10 mouse cellular contexts compared by ENCODE assay signal in the genomic region with DNA sequence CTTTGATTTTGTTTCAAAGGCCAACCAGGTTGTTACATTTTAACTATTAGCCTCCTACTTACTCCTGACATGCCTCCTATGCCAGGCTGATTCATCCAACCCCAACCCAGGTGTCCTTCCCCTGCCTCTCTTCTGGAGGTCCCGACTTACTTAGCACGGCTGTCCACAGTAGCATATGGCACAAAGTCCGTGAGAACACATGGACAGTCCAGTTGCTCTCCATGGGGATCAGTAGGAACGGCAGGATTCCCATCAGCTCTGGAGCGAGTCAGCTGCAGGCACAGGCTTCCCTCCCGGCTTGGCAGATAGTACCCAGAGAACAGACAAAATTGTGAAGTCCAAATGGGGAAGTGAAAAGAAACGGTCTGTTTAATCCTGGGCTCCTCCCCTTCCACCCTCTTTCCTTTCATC. TPM values are rescaled to one million over a fixed set of nuclear protein-coding genes. Genes with fewer than 3 reads are reported as not detected.
A peak's percentile ranks its signal among the peaks of the same experiment; 100 is the strongest.
DNase-seq lines count a peak whose midpoint lies in the region; ATAC-seq and TF ChIP-seq lines count a peak whose summit lies in the region.
"Had no signal": no experiment of that assay in that cellular context is flagged by ENCODE, and none has a peak within 500 bp of the region (broad histone marks: within the 10 kb centered on the region; RNA-seq: fewer than 3 reads in every experiment).

No protein-coding gene starts in this region.

- no peaks in the 10 kb centered on the region for H3K9me3 ChIP-seq in kidney, postnatal 0 days (replicated peaks; ENCODE audit: low read length)
- H3K9me3 ChIP-seq in midbrain, embryonic 16.5 days (replicated peaks; ENCODE audit: control insufficient read depth, low read length, poor library complexity, severe bottlenecking): no peaks in the 10 kb centered on the region

- peak; percentile 6 for DNase-seq in cerebellum, adult 11-12 months
- no peak for DNase-seq in cerebellum, postnatal 4 days (ENCODE audit: low spot score in 2 of 2)
- DNase-seq in right cerebral cortex, postnatal 14 days: peak; percentile 18
- no peak for DNase-seq in right cerebral cortex, adult 2 months (ENCODE audit: low spot score in 2 of 2)
- peak; percentile 17 for DNase-seq in kidney, postnatal 0 days (ENCODE audit: low spot score)
- no peak for DNase-seq in embryo, embryonic 11 days
- DNase-seq: right cerebral cortex, postnatal 25 days had no signal

- no peak overlapping the region for H3K9ac ChIP-seq in kidney, postnatal 0 days (ENCODE audit: low read depth, low read length)
- H3K9ac ChIP-seq in midbrain, embryonic 16.5 days (ENCODE audit: low read depth, low read length): no peak overlapping the region

- H3K4me2 ChIP-seq in kidney, postnatal 0 days (ENCODE audit: low read length): peak overlapping the region; percentile 18; the same call in 1 of the 2 replicates
- no peak overlapping the region for H3K4me2 ChIP-seq in midbrain, embryonic 16.5 days (ENCODE audit: low read length)

- no peak overlapping the region for H3K4me3 ChIP-seq in kidney, postnatal 0 days (replicated peaks; ENCODE audit: low read depth, low read length)
- peak overlapping the region; percentile 52 for H3K4me3 ChIP-seq in small intestine, adult 2 months (ENCODE audit: low read depth, low read length)
- H3K4me3 ChIP-seq in midbrain, embryonic 16.5 days (ENCODE audit: low read depth, low read length): no peak overlapping the region

- H3K36me3 ChIP-seq in kidney, postnatal 0 days (ENCODE audit: insufficient read depth, low read length): no peaks in the 10 kb centered on the region
- no peaks in the 10 kb centered on the region for H3K36me3 ChIP-seq in small intestine, adult 2 months (ENCODE audit: control insufficient read depth, insufficient read depth, low read length)
- no peaks in the 10 kb centered on the region for H3K36me3 ChIP-seq in midbrain, embryonic 16.5 days (ENCODE audit: control insufficient read depth, insufficient read depth, low read length)

- no peak for TF ChIP-seq POLR2A in small intestine, adult 2 months (IDR thresholded peaks at IDR 0.05; ENCODE audit: low read depth, low read length)

- H3K27ac ChIP-seq in kidney, postnatal 0 days: peak overlapping the region; percentile 47; the same call in 1 of the 2 replicates
- peak overlapping the region; percentile 26 for H3K27ac ChIP-seq in small intestine, adult 2 months (ENCODE audit: insufficient read depth, low read depth, low read length)
- no peak overlapping the region for H3K27ac ChIP-seq in midbrain, embryonic 16.5 days (ENCODE audit: low read length)

- WGBS in kidney, postnatal 0 days: 41% methylated on average over 7 of the region's 7 CpGs
- WGBS in small intestine, adult 2 months: 37% methylated on average over 7 of the region's 7 CpGs
- WGBS in midbrain, embryonic 16.5 days: 67% methylated on average over 7 of the region's 7 CpGs

- no peaks in the 10 kb centered on the region; the same call in 1 of the 2 replicates for H3K4me1 ChIP-seq in kidney, postnatal 0 days (replicated peaks; ENCODE audit: insufficient read depth, low read length)
- H3K4me1 ChIP-seq in small intestine, adult 2 months (ENCODE audit: control insufficient read depth, insufficient read depth, insufficient read length, low read length): peaks cover 7% of the 10 kb centered on the region; the same call in 1 of the 2 replicates
- no peaks in the 10 kb centered on the region for H3K4me1 ChIP-seq in midbrain, embryonic 16.5 days (ENCODE audit: control insufficient read depth, insufficient read depth, low read length)

- peak; percentile 90 for ATAC-seq in kidney, postnatal 0 days (replicated peaks; ENCODE audit: low FRiP score, low read depth)
- no peak for ATAC-seq in midbrain, embryonic 16.5 days

- no peak for TF ChIP-seq CTCF in kidney, postnatal 0 days (IDR thresholded peaks at IDR 0.05; ENCODE audit: low read depth)
- TF ChIP-seq CTCF in small intestine, adult 2 months (IDR thresholded peaks at IDR 0.05; ENCODE audit: extremely low read depth, insufficient read length, insufficient replicate concordance, low read depth, low read length): no peak

- H3K27me3 ChIP-seq in kidney, postnatal 0 days (ENCODE audit: insufficient read depth, low read length): no peaks in the 10 kb centered on the region
- H3K27me3 ChIP-seq in small intestine, adult 2 months (ENCODE audit: control insufficient read depth, insufficient read depth, low read length): no peaks in the 10 kb centered on the region
- no peaks in the 10 kb centered on the region for H3K27me3 ChIP-seq in midbrain, embryonic 16.5 days (ENCODE audit: control insufficient read depth, insufficient read depth, low read depth, low read length)

RNA-seq across cellular contexts. Expression of a gene that starts 0.6 kb away (rescaled TPM):
- polyA plus RNA-seq in kidney, postnatal 0 days (2015; fragmentation: Nextera tagmentation; extraction: Ambion mirVana): 6.4 and 8.0 TPM in 2 replicates
- polyA plus RNA-seq in small intestine, adult 2 months (2012; rRNA removed): 3.6 and 4.3 TPM in 2 replicates
- polyA plus RNA-seq in midbrain, embryonic 16.5 days (2015; fragmentation: Nextera tagmentation; extraction: Ambion mirVana): 1.1 and 1.7 TPM in 2 replicates

RNA-seq across cellular contexts. Expression of a gene that starts 43.0 kb away (rescaled TPM):
- 2.0 and 2.3 TPM in 2 replicates for polyA plus RNA-seq in kidney, postnatal 0 days (2015; fragmentation: Nextera tagmentation; extraction: Ambion mirVana)
- 2.5 and 2.8 TPM in 2 replicates for polyA plus RNA-seq in small intestine, adult 2 months (2012; rRNA removed)
- polyA plus RNA-seq in midbrain, embryonic 16.5 days (2015; fragmentation: Nextera tagmentation; extraction: Ambion mirVana): 0.14 and 0.16 TPM in 2 replicates

RNA-seq across cellular contexts. Expression of a gene that starts 48.4 kb away (rescaled TPM):
- not detected in 2 replicates for polyA plus RNA-seq in kidney, postnatal 0 days (2015; fragmentation: Nextera tagmentation; extraction: Ambion mirVana)
- polyA plus RNA-seq in small intestine, adult 2 months (2012; rRNA removed): 1.8 and 4.2 TPM in 2 replicates
- not detected in 2 replicates for polyA plus RNA-seq in midbrain, embryonic 16.5 days (2015; fragmentation: Nextera tagmentation; extraction: Ambion mirVana)
- polyA plus RNA-seq: frontal cortex, adult 2 months had no signal

Comparison
In these comparisons a context has a peak if more than half of its experiments do, and no peak if none do; other contexts are left out.
1. DNase-seq: peak in cerebellum, adult 11-12 months (single experiment), right cerebral cortex, postnatal 14 days (single experiment) and kidney, postnatal 0 days (single experiment); none in cerebellum, postnatal 4 days (0 of 2), right cerebral cortex, adult 2 months (0 of 2) and embryo, embryonic 11 days (single experiment).